Mouse (Mus musculus) layer of hippocampus, postnatal 36 days (tissue): ENCODE data around the gene Tmem251. TPM values are rescaled to one million over a fixed set of nuclear protein-coding genes. Genes with fewer than 3 reads are reported as not detected.

Experiments used
- DNase-seq, 2 experiments: peaks; one replicate each; pipeline ENCODE4 v3.0.0; 2022
- total RNA-seq, 2 experiments: library from RNA; stranded (reverse); gene quantifications; 2 replicates each; pipeline ENCODE4 v1.2.3; 2021

The Tmem251 gene
- total RNA-seq, 2 experiments from 2014 or later, result 5.0 to 6.0 TPM

DNA sequence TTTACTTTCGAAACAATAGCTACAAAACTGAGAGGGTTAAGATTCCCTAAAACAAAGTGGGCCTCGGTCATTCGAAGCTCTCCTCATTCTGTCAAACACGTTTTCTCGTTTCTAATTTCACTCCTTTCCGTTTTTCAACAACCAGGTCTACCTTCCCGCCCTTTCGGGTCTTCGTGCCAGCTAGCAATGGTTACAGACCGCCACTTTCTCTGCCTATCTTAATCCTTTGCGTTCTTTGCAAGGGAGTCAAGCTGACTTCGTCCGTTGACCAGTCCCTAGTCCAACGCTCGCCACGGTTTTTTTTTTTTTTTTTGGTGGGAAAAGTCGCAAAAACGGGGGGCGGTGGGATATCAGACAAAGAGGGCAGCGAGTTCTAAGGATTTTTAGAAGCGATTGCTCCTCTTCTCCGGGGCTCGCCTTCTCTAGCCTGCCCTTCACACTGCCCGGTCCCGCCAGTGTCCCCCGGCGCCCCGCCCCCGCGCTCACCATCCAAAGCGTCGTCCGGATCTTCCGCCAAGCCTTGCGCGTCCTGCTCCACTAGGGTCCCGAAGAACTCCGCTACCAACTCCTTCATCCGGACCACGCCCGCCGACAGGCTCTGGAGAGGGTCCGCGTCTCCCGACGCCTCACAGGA lies 13.6 kb downstream of the Tmem251 start:
- no peak for DNase-seq

DNA sequence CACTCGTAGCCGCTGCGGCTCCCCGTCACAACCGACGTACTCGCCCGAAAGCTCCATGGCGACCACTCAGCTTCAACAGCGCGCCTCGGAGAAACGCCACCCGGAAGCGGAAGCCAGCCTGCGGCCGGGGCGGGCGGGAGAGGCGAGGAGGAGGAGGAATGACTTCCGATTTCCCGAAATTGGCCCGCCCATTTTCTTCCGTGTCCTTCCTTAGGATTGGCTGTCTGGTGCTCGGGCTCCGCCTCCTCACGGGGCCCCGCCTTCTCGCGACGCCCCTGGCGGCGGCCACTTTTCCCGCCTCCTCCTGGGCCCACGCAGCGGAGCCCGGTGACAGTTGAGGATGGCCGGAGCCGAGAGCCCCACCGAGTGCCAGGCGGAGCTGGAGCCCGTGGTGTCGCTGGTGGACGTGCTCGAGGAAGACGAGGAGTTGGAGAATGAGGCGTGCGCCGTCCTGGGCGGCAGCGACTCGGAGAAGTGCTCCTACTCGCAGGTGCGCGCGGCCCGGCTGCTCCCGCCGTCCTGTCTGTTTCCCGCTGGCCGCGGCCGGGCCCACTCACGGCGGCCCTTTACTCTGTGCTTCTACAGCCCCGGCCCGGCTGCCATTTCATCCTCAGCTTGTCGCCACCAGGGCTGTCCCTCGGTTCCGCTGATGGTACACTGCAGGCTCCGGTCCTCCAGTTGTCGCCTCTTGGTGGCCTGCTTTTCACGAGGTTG lies 14.3 kb downstream of the Tmem251 start, which contains the start of the genes Gm28051, Gon7 and Ubr7:
Gm28051 (minus strand) TSS at position 77 of the 714 bp plus-strand sequence.
Gon7 (minus strand) TSS at position 115 of the 714 bp plus-strand sequence.
Ubr7 (plus strand) TSS at position 279 of the 714 bp plus-strand sequence.
- peak; percentile 96 to 97 for DNase-seq

DNA sequence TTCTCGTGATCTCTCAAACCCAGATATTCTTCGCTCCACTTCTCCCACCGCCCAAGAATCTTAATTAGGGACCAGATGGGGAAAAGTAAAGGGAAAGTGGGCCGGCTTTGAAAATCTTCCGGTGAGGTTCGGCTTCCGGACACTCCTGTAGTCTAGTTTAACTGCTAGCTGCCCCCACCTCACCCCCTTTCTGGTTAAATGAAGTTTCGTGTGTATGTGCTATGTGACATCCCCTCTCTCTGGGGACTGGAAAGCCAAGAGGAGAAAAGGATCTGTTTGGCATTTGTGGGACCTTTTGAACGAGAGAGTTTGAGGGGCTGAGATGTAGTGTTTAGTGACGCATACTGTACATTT lies 14.8 kb downstream of the Tmem251 start, which contains the start of gene Gm20604:
Gm20604 (minus strand) TSS at position 270 of the 354 bp plus-strand sequence.
- no peak for DNase-seq

DNA sequence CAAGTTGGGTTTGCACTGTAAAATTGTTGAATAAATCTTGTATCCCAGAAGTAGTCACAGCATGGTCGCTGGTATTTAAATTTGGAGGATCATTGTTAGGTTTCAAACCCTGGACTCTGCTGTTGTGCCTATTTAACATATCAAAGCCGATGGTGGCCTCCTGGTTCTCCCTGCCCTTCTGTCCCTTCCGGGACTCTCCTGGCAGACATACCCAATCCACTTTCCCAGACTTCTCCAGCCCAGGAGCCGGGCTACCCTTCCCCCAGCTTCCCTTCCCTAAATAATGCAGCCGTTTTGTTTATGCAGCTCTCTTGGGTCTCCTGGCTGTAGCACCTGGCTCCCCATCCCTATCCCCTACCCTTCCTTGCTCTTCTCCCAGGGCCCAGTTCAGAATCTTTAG lies 15.4 kb downstream of the Tmem251 start:
- no peak for DNase-seq

DNA sequence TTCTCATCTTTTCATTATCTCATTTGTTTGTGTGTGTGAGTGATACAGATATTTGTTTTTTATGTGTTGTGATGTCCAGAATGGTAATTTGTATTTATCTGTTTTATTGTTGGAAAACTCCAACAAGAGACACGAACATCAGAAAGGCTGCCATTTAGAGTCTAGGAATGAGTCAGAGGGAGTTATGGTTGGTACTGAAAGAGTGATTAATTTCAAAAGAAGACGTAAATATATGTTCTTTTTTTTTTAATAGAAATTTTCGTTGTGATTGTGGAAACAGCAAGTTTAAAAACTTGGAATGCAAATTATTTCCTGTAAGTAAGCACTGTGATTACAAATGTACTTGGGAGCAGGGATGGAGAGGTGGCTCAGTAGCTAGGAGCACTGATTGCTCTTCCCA lies 18.1 kb downstream of the Tmem251 start:
- no peak for DNase-seq

DNA sequence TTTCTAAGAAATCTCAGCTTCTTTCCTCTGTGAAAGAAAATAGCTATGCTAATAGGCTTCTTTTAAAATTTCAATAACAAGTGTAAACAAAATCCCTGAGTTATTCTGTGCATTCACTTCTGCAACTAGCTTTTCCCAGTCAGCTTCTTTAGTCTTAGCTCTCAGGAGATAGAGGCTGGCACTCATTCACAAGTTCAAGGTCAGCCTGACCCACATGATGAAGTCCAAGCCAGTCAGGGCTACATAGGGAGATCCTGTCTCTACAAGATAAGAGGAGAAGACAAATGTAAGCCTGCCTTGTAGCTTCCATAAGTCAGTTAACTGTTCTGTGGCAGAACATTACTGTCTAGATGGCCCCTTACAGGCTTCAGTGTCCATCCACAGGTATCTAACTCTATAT lies 20.1 kb downstream of the Tmem251 start:
- no peak for DNase-seq

DNA sequence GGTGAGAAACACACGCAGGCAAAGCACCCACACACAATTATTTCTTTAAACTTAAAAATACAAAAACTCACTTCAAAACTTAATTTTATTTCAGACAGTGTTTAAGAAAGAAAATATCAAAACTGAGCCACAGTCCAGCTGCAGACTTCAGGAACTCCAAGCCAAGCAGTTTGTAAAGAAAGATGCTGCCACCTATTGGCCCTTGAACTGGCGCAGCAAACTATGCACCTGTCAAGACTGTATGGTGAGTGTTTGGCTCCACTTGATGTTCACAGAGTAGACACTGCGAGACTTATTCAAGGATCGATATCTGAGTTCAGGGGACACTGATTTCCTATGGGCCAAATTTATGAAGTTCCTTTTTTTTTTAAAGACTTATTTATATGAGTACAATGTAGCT lies 25.4 kb downstream of the Tmem251 start:
- DNase-seq, result no peak

DNA sequence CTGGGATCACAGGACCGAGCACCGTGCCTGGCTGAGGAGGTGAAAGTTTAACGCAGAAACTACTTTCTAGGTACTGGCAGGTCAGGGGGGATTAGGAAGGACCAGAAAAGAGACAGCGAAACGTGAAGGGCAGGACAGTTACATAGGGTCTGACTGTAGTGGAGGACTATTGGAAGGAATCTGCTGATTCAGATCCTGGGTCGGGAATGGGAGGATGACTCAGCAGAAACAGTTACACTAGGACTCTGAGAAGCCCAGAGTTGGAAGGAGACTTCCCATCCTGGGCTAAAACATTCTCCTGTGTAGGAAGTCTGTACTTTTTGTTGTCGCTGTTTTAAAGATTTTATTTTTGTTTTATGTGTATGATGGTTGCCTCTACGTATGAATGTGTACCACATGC lies 28.0 kb downstream of the Tmem251 start:
- DNase-seq, result no peak

DNA sequence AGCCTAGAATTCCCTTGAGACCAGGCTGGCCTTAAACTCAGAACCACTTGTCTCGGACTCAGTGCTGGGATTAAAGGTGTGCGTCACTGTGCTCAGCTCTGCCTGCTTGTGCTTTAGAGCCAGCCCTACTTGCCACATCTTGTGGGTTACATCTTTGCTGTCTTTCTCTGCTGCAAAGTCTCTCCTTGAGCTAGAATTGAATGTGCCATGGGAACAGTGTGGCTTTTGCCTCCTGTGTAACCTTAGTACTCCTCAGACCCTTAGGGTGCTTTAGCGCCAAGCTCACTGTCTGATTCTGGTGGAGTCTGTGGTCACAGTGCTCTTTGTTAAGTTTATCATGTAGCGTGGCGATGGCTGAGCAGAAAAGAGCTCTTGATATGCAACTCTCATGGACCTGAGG lies 29.1 kb downstream of the Tmem251 start:
- no peak for DNase-seq

DNA sequence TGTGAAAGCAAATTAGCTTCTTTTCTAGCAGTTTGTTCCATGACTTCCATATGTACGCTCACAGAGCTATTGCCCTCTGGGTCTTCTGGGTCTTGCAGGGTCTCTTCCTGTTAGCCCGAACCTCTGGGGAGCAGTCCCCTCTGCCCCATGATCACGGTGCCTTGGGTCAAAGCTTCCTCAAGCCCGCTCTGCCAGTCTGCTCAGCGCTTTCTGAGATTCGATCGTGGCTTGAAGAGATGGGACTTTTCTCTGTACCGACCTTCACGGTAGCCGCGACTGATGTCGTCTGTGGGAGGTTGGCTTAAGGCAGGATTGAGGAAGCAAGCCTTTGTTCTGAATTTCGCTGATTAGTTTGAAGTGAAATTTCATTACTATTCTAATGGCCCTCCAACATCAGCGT lies 32.5 kb downstream of the Tmem251 start:
- DNase-seq, result no peak

DNA sequence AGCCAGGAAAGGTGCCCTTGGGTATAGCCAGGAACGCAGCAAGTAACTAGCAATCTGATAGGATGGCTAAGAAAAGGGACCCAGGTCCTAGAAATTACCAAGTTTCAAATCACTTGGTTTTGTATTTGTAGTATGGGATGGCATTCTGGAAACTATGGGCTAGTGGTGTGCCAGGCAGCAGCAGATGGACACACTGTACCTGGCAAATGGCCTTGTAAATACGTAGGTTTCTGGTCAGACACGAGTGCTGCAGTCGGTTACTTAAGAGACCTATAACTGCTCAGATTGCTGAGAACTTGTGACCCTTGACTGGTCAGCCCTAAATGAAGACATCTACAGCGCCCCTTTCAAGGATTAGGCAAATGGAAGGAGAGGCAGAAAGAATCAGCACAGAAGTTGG lies 34.6 kb downstream of the Tmem251 start:
- no peak for DNase-seq

DNA sequence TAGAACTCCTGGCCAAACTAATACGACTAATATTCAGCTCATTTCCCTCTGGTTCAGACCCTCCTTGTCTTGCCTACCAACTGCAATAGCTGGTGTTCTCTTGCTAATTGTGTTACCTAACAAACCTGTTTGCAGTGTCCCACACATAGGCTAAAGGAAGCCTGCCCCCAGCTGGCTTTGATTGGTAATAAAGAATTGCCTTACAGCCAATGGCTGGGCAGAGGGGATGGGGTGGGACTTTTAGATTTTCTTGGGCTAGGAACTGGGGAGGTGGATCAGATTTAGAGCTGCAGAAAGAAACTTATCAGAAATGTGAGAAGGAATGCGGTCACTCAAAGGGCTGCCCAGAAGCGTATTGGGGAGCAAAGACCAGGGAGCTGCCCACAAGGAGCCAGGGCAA lies 35.9 kb downstream of the Tmem251 start:
- no peak for DNase-seq

DNA sequence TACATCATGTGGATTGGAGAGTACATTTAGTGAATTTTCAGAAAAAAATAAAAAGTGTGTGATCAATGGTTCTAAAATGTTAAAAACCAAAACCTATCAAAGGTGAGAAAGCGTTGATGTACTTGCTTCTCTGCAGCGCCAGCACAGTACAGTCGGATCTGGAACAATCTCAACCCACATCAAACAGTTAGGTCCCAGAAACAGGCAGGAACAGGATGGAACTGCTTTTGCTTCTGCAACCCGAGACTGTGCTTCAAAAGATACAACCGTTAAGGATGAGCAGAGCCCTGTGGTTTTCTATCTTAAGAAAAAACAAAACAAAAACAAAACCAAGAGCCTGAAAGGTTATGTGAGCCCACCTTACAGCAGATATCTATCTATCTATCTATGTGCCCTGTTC lies 39.3 kb downstream of the Tmem251 start:
- no peak for DNase-seq

DNA sequence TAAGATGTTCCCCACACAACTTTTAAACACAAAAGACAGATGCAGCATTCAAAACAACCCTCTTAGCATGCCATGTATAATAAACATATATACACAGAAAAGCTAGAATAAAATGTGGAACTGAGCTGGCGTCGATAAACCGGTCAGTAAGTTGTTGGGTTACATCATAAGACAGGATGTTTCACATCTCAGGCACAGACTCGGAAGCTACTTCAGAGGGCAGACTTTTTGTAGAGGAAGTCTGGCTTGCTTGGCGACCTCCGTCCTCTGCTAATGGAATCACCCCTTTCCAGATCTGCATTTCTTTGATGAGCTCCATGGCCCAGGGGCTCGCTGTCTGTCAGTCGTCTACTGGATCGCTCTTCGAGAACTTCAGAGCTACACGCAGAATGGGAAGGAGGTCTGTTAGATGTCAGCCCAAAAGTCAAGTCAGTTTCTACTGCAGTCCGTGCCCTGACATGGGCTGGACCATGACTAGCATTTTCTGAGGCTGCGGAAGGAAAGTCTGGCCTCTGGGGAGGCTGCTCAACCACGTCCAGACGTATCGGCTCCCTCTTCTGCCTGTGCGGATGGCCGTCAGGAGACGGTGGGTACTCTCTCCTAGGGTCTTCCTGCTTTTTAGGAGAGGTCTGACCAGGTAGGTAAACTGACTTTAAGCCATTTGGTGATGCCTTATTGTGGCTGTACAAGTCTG lies 41.5 kb downstream of the Tmem251 start:
- no peak for DNase-seq

DNA sequence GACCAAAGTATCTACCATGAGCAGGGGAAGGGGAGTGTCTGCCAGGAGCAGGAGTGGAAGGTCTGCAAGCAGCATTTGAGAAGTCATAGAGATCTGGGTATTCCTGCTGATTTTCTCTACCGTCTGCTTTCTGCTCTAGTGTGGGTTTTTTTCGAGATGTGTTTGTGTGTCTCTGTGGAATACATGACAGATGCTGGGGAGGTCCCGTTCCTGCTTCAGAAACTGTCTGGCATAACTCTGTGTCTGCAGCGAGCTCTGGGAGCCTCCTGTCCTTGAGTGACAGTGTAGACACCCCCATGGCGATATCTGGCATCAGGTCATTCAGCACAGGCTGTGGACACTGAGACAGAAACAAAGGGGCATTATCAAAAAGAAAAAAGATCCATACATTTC lies 42.0 kb downstream of the Tmem251 start:
- DNase-seq, result peak; percentile 44 to 45

DNA sequence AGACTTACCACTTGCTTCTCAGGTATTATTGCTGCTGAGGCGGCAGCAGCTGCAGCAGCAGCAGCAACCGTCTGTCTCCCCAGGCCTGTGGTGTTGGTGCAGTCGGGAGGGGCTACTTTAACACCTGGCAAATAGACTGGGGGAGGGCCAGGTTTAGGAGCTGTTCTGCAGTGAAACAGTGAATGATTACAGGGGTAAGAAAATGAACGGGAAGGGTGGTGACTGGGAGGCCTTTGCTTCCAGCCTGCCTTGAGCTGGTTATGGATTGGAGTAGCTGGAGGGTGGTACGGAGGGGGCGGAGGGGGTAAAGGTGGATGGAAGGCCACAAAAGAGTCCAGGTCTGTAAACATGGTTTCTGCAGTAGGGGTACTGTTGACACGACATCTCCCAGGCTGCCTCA lies 44.4 kb downstream of the Tmem251 start:
- no peak for DNase-seq

Other genes with a start within 250 kb of the Tmem251 start
- gene Chga, start 188.8 kb upstream of the Tmem251 start, total RNA-seq, result 100 to 1,000 TPM; 125 to 130 TPM
- 10 to 100 TPM; 64.3 to 64.8 TPM for gene Itpk1, start 38.8 kb upstream of the Tmem251 start, total RNA-seq
- 10 to 100 TPM; 26.1 to 26.5 TPM for gene Moap1, start 101 bp upstream of the Tmem251 start, total RNA-seq
- not detected for gene Gm28051, start 14.0 kb downstream of the Tmem251 start, total RNA-seq
- gene Gon7, start 14.0 kb downstream of the Tmem251 start, total RNA-seq, result 10 to 100 TPM; 13.2 to 14.4 TPM
- 10 to 100 TPM; 32.1 to 34.2 TPM for gene Ubr7, start 14.2 kb downstream of the Tmem251 start, total RNA-seq
- gene Gm20604, start 14.9 kb downstream of the Tmem251 start, total RNA-seq, result 10 to 100 TPM; 15.0 to 16.9 TPM
- gene Btbd7, start 134.7 kb downstream of the Tmem251 start, total RNA-seq, result 10 to 100 TPM; 17.6 to 21.8 TPM
- gene Cox8c, start 155.6 kb downstream of the Tmem251 start, total RNA-seq, result not detected
- 10 to 100 TPM; 53.0 to 57.7 TPM for gene Unc79, start 205.1 kb downstream of the Tmem251 start, total RNA-seq